Mouse (Mus musculus) limb, embryonic 11.5 days (tissue): Measurements from ENCODE around the gene Fosl1. TPM values are rescaled to one million over a fixed set of nuclear protein-coding genes. Genes with fewer than 3 reads are reported as not detected.

Experiments
- polyA plus RNA-seq: library from polyadenylated mRNA; unstranded; fragments of >200 nt; fragmentation: Nextera tagmentation; extraction: Ambion mirVana; gene quantifications from 2 replicates; pipeline ENCODE4 v1.2.1, GENCODE M21; 2014

The Fosl1 gene
- polyA plus RNA-seq, 1 experiment from 2014 or later: not detected

Other genes with a start within 250 kb of the Fosl1 start
- gene Pacs1, start 174.4 kb upstream of the Fosl1 start, polyA plus RNA-seq: 29.3 and 34.2 TPM in 2 replicates
- gene Sf3b2, start 152.1 kb upstream of the Fosl1 start, polyA plus RNA-seq: 405 and 414 TPM in 2 replicates
- 8.6 and 8.8 TPM in 2 replicates for gene Gal3st3, start 149.2 kb upstream of the Fosl1 start, polyA plus RNA-seq
- gene Catsper1, start 111.8 kb upstream of the Fosl1 start, polyA plus RNA-seq: not detected in 2 replicates
- gene Cst6, start 98.0 kb upstream of the Fosl1 start, polyA plus RNA-seq: 0.64 and 1.2 TPM in 2 replicates
- 78.9 and 89.3 TPM in 2 replicates for gene Eif1ad, start 80.8 kb upstream of the Fosl1 start, polyA plus RNA-seq
- gene Banf1, start 80.4 kb upstream of the Fosl1 start, polyA plus RNA-seq: 522 and 532 TPM in 2 replicates
- gene Sart1, start 58.8 kb upstream of the Fosl1 start, polyA plus RNA-seq: 87.1 and 92.5 TPM in 2 replicates
- gene Tsga10ip, start 45.0 kb upstream of the Fosl1 start, polyA plus RNA-seq: not detected in 2 replicates
- gene Drap1, start 22.6 kb upstream of the Fosl1 start, polyA plus RNA-seq: 216 and 243 TPM in 2 replicates
- 43.8 and 47.7 TPM in 2 replicates for gene AI837181, start 22.4 kb upstream of the Fosl1 start, polyA plus RNA-seq
- gene Ccdc85b, start 10.3 kb downstream of the Fosl1 start, polyA plus RNA-seq: 7.9 and 9.2 TPM in 2 replicates
- gene Fibp, start 13.1 kb downstream of the Fosl1 start, polyA plus RNA-seq: 113 and 116 TPM in 2 replicates
- gene Ctsw, start 21.0 kb downstream of the Fosl1 start, polyA plus RNA-seq: 0.72 and 1.0 TPM in 2 replicates
- gene Efemp2, start 26.4 kb downstream of the Fosl1 start, polyA plus RNA-seq: 100 and 105 TPM in 2 replicates
- 37.0 and 39.7 TPM in 2 replicates for gene Mus81, start 40.9 kb downstream of the Fosl1 start, polyA plus RNA-seq
- 3,315 and 3,495 TPM in 2 replicates for gene Cfl1, start 42.9 kb downstream of the Fosl1 start, polyA plus RNA-seq
- 0.35 TPM in 1 of 2 replicates, not detected in the other for gene 1700020D05Rik, start 56.2 kb downstream of the Fosl1 start, polyA plus RNA-seq
- 8.6 and 9.0 TPM in 2 replicates for gene Snx32, start 63.0 kb downstream of the Fosl1 start, polyA plus RNA-seq
- 0.74 and 0.79 TPM in 2 replicates for gene Ovol1, start 113.1 kb downstream of the Fosl1 start, polyA plus RNA-seq
- gene Ap5b1, start 120.5 kb downstream of the Fosl1 start, polyA plus RNA-seq: 1.2 and 1.4 TPM in 2 replicates
- 173 and 185 TPM in 2 replicates for gene Rnaseh2c, start 154.3 kb downstream of the Fosl1 start, polyA plus RNA-seq
- gene Kat5, start 162.7 kb downstream of the Fosl1 start, polyA plus RNA-seq: 33.6 and 36.6 TPM in 2 replicates
- 40.9 and 41.4 TPM in 2 replicates for gene Rela, start 189.9 kb downstream of the Fosl1 start, polyA plus RNA-seq
- gene Sipa1, start 216.2 kb downstream of the Fosl1 start, polyA plus RNA-seq: 19.0 and 19.4 TPM in 2 replicates
- gene Map3k11, start 241.2 kb downstream of the Fosl1 start, polyA plus RNA-seq: 14.9 and 17.4 TPM in 2 replicates
- 29.1 and 32.2 TPM in 2 replicates for gene Pcnx3, start 241.4 kb downstream of the Fosl1 start, polyA plus RNA-seq